Mouse (Mus musculus) layer of hippocampus, postnatal 25 days (tissue): ENCODE measurements around the gene Churc1. TPM values are rescaled to one million over a fixed set of nuclear protein-coding genes. Genes with fewer than 3 reads are reported as not detected.
"Not testable (repeated sequence)": the region's sequence is repeated elsewhere in the genome, so short reads cannot be mapped to it uniquely, and the experiment has no call there.

Experiments
- DNase-seq, 2 experiments: peaks; one replicate each; pipeline ENCODE4 v3.0.0; 2022; ENCODE audit warnings: mixed read lengths in 2 of 2, low spot score in 1 of 2; ENCODE audit errors: extremely low spot score in 1 of 2
- total RNA-seq, 2 experiments: library from RNA; stranded (reverse); gene quantifications; 2 replicates each; pipeline ENCODE4 v1.2.3; 2021

Gene Churc1
- total RNA-seq, 2 experiments from 2014 or later: 38.0 to 39.8 TPM

DNA sequence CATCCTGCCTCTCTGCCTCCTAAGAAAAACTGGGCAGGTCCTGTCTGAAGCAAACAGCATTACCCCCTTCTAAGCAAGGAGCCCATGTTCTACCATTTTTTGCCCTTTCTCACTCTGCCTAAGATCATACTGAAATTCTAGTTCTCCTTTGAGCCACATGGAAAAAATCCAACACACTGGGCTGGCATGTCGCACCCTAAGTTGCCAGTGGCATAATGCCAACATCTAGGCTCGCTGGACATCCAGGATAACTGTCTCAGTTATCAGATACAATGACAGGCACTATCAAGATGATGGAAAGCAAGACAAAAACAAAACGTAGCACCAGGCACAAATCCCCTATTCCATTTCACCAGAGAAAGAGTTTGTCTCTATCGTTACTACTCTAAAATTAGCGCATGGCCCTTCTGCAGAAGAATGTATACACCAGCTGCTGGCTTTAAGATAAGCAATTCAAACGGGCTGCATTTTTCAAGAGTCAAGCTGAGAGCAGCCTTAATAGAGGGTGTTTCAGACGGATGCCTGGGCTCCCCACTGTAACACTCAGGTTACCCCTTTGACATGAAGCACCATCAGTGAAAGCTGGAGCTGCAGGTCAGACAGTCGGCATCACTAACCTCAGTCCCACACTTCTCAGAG, 25.2 kb downstream of the Churc1 start:
- no peak for DNase-seq

- DNase-seq: not testable (repeated sequence)
Observed at GRCm38 (mm10) chr12:76792540-76792939, 27.2 kb downstream of the Churc1 start.

DNA sequence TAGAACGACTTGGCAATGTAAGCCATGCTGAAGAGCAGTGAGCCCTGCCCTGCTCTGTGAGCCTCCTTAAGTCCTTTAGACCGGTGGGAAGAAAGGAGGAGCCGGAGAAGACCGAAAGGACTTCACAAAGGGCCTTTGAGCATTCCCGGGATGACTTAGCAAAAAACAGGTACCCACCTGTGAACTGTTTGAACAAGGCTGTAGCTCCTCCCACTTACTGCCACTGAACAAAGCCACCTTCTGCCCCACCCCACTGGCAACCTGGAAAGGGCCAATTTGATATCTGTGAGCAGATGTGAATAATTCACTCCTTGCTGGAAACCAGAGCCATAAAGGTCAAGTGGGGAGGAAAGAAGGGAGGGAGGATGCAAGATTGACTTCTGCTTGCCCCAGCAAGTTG, 30.0 kb downstream of the Churc1 start, which contains the start of gene Gpx2:
Gene Gpx2 (minus strand): TSS at position 205 of the 400 bp plus-strand sequence.
- DNase-seq: no peak

- no peak for DNase-seq
Observed at GRCm38 (mm10) chr12:76796938-76797539, 31.7 kb downstream of the Churc1 start.

- no peak for DNase-seq
Observed at GRCm38 (mm10) chr12:76798008-76798720, 32.8 kb downstream of the Churc1 start.

DNA sequence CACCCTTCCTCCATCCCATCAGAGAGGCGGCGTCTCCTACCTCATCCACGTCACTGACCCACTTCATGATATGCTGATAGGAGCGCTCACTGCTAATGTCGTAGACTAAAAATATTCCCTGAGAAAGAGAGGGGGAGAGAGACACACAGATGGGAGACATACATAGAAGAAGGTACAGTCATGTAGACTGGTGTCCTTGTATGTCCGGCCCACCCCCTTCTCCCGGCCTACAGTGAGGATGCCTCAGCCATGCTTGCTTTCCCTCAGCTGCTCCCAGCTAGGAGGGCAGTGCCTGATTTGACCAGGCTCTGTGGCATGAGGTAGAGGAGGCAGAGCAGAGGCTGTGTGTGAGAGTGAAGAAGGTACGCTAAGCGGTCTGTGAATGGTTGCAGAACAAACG, 37.7 kb downstream of the Churc1 start:
- DNase-seq: no peak

DNA sequence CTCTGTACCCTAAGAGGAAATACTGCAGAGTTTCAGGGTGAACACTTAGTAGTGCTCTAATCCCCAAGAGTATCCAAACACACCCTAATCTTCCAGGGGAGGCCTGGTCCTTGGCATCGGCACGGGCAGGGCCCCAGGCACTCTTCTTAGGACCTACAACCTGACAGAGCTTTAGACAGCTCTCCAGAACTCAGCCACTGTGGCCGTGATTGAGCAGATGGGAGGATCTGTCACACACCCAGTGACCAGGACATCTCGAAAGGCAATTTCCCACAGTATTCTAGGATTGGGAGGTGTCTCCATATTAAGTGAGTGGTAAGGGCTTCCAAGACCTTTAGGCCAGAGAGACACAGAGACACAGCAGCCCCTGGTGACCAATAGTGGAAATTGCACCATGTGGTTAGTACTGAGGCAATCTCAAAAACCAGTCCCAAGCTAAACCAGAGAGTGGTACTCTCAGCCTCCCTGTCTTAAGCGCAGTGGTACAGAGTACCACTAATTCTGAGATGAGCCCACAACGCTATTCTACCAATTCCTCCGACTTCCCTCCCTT, 38.4 kb downstream of the Churc1 start:
- no peak for DNase-seq

GRCm38 (mm10) chr12:76805056-76805811, 39.9 kb downstream of the Churc1 start:
- no peak for DNase-seq

GRCm38 (mm10) chr12:76807796-76808195, 42.5 kb downstream of the Churc1 start:
- DNase-seq: no peak

- DNase-seq: no peak
Observed at GRCm38 (mm10) chr12:76810491-76810890, 45.2 kb downstream of the Churc1 start.

DNA sequence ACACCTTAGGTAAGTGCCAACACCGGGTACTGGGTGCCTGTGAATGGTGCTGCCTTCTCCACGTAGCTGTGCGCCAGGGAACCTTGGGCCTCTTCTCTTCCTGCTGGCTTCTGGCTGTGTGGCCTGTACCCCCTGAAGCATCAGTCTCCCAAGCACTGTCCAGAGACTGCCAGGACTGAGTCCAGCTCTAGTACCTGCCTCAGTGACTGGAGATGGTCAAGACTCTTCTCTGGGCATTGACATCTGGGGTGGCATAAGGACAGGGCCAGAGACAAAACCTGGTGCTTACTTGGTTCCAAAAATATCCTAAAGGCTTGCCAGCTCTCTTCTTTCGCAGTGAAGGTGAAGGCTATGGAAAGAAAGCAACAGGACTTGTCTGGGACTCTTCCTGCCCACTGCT, 45.7 kb downstream of the Churc1 start:
- DNase-seq: no peak

- DNase-seq: no peak
Observed at GRCm38 (mm10) chr12:76813543-76813942, 48.2 kb downstream of the Churc1 start.

- no peak for DNase-seq
Observed at GRCm38 (mm10) chr12:76814120-76814519, 48.8 kb downstream of the Churc1 start.

DNA sequence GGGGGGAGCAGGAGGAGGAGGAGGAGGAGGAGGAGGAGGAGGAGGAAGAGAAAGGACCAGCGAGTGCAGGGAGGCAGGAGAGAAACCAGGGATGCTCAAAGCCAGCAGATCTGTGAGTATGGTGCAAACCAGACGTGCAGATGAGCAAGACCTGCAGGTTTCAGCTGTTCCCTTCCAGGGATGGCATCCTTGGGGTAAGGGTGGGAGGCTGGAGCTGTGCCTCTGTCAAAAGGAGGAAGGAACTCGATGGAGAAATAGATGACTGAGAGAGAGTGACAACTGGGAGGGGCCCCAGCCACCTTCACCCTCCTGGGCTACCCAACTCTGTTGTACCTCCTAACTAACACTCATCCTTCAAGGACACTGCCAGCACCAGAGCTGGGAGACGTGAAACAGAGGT, 51.4 kb downstream of the Churc1 start:
- DNase-seq: no peak

GRCm38 (mm10) chr12:76817176-76817575, 51.8 kb downstream of the Churc1 start:
- no peak for DNase-seq

DNA sequence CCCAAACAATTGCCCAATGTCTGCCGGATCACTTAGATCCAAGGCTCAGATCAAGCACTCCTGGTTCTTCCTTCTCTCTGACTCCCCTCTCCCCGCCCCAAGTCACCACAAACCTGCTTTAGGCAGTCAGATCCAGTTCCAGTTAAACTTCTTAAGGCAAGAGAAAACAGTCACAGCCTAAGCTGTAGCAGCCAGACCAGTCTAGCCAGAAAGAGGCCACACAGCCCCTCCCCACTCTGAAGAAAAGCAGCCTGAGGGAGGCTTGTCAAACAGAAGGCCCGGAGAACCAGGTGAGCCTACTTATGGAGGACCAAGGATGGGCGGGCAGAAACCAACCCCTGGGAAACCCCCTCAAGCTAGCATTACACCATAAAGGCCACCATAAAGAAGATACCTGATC, 52.8 kb downstream of the Churc1 start:
- no peak for DNase-seq

GRCm38 (mm10) chr12:76818908-76819307, 53.6 kb downstream of the Churc1 start:
- peak in 1 of 2 experiments; percentile 28 for DNase-seq

GRCm38 (mm10) chr12:76819816-76820215, 54.5 kb downstream of the Churc1 start:
- no peak for DNase-seq

DNA sequence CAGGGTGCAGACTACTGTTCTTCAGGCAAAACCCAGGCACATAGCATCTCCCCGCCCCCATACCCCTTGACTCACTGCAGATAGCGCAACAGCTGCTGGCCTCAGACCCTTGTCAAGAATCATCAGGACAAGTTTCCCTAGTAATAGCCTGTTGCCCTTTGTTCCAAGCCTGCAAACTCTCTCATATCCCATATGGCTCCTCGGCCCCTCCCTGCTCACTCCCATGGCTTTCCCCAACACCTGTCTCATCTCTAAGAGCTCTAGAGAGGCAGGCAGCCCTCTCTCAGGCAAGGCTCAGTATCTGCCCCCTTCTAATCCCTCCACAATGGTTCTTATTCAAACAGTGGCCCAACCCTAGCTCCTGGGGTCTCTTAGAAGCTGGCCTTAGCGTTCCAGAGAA, 55.3 kb downstream of the Churc1 start:
- DNase-seq: no peak

DNA sequence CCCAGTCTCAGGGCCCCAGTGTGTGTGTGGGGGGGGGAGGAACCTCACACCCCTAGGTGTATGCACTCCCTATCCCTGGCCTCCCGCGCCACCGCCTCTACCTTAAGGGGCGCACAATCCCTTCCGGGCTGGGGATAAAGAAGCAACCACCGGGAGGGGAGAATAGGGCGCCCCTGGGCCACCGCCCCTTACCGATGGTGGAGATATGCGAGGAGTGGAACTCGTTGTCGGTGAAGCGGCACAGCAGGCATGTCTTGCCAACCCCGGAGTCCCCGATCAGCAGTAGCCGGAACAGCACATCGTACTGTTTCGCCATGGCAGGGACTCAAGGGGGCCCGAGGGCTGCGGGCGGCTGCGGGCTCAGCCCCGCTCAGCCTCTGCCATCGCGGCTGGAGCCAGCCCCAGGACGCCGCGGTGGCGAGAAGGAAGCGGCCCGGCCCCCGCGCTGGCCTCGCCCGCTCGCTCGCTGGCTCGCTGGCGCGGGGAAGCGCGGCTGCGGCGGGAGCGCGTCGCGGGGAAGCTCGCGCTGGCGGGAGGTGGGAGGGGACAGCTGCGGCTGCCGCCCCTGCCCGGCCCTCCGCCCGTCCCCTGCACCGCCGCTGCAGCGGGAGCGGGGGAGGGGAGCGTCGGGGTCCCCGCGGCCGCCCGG, 56.8 kb downstream of the Churc1 start:
- peak; percentile 29 to 48 for DNase-seq
